Mouse (Mus musculus) layer of hippocampus, postnatal 10 days (tissue): ENCODE data around the gene Zfp672. TPM values are rescaled to one million over a fixed set of nuclear protein-coding genes. Genes with fewer than 3 reads are reported as not detected.

Experiments
- DNase-seq, 2 experiments: peaks; one replicate each; pipeline ENCODE4 v3.0.0; 2021; ENCODE audit warnings: low spot score in 2 of 2
- total RNA-seq, 2 experiments: library from RNA; stranded (reverse); gene quantifications; 2 replicates each; pipeline ENCODE4 v1.2.3; 2021

Gene Zfp672
- total RNA-seq, 2 experiments from 2014 or later: 43.0 to 51.1 TPM

- DNase-seq: no peak
These were observed 40.0 kb downstream of the Zfp672 start for GRCm38 (mm10) chr11:58289992-58290682.

DNA sequence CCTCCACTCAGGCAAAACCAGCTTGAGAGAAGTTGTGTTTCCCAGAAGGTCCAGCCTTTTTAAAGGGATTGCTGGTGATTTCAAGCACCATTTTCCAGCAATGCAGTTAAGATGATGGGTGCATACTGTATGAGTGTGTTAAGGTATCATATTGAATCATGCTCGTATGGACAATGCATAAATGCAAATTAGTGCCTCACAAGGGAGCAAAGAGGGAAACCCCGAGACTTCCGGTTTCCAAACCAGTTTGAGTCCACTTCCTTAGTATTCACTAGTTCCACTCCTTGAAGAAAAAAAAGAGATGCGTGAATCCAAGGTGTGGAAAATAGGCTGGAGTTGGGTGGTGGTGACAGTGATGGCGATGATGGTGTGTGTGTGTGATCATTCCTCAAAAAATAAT, 47.6 kb downstream of the Zfp672 start:
- DNase-seq: no peak

DNA sequence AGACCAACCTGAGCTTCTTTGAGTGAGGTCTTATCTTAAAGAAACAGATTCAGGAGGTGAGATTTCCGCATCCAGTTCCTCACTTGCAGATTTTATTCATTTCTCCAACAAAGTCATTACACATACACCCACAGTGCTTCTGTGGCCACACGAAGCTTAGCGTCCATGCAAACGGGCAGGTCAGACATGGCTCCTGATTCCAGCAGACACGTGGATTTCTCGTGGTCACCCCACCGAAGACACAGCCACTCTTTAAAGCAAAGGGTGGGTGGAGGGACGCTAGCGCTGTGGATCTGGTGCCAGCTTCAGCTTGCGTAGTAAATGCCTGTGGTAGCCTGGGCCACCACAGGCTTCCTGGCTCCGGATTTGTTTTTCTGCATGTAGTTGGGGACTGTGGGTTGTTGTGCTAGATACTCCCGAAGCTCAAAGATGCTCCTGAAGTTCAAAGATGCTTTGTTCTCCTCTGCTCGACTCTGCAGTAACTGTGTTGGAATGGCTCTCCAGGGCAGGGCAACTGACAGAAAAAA, 48.1 kb downstream of the Zfp672 start:
- no peak for DNase-seq

GRCm38 (mm10) chr11:58275756-58276155, 54.4 kb downstream of the Zfp672 start:
- DNase-seq: no peak

GRCm38 (mm10) chr11:58274572-58274971, 55.6 kb downstream of the Zfp672 start, which contains the start of gene 4930438A08Rik:
Gene 4930438A08Rik, plus strand, starts transcription at chr11:58274799.
- DNase-seq: no peak

DNA sequence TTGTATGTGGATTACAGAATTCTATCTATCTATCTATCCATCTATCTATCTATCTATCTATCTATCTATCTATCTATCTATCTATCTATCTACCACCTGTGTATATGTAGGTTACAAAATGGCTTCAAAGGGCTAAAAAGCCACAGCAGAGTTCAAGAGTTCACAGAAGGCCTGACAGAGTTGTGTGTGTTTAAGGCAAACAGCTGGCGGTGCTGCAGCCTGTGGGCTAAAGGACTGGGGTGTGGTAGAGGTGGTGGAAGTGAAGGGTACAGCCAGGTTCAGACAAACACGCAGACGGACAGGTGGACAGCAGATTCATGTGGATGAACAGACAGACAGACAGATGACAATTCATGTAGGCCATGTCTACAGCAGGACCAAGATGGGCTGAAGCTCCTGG, 61.9 kb downstream of the Zfp672 start:
- DNase-seq: no peak

Other genes starting within 250 kb of the Zfp672 start
- gene Gm12248, start 237.2 kb downstream of the Zfp672 start, total RNA-seq: not detected
- gene Cnot8, start 226.2 kb downstream of the Zfp672 start, total RNA-seq: 10 to 100 TPM; 45.9 to 51.1 TPM
- 10 to 100 TPM; 17.5 to 18.5 TPM for gene Gemin5, start 161.8 kb downstream of the Zfp672 start, total RNA-seq
- 10 to 100 TPM; 30.3 to 34.9 TPM for gene Mrpl22, start 158.7 kb downstream of the Zfp672 start, total RNA-seq
- gene Igtp, start 130.8 kb downstream of the Zfp672 start, total RNA-seq: under 1 TPM; 0.85 to 0.94 TPM
- 1 to 10 TPM; 1.2 to 1.6 TPM for gene Irgm2, start 130.7 kb downstream of the Zfp672 start, total RNA-seq
- gene 4930438A08Rik, start 55.5 kb downstream of the Zfp672 start, total RNA-seq: not detected
- gene Zfp692, start 23.3 kb downstream of the Zfp672 start, total RNA-seq: 10 to 100 TPM; 17.7 to 23.5 TPM
- gene Sh3bp5l, start 385 bp upstream of the Zfp672 start, total RNA-seq: 10 to 100 TPM; 59.5 to 64.3 TPM
- gene Lypd8, start 48.7 kb upstream of the Zfp672 start, total RNA-seq: not detected
- gene 1810065E05Rik, start 90.8 kb upstream of the Zfp672 start, total RNA-seq: not detected
- gene Gm12253, start 102.2 kb upstream of the Zfp672 start, total RNA-seq: not detected
- not detected for gene Lypd9, start 122.6 kb upstream of the Zfp672 start, total RNA-seq
- gene Olfr30, start 131.9 kb upstream of the Zfp672 start, total RNA-seq: not detected
- gene Olfr332, start 162.2 kb upstream of the Zfp672 start, total RNA-seq: not detected
- gene Olfr331, start 172.2 kb upstream of the Zfp672 start, total RNA-seq: not detected
- not detected for gene Olfr330, start 204.5 kb upstream of the Zfp672 start, total RNA-seq
- gene Olfr329-ps, start 216.1 kb upstream of the Zfp672 start, total RNA-seq: not detected
- under 1 TPM; 0.11 to 0.23 TPM for gene Olfr328, start 225.3 kb upstream of the Zfp672 start, total RNA-seq
- gene Olfr224, start 240.2 kb upstream of the Zfp672 start, total RNA-seq: not detected
- gene Olfr325, start 247.4 kb upstream of the Zfp672 start, total RNA-seq: not detected